10 mouse cellular contexts compared by ENCODE assay signal in the genomic region with DNA sequence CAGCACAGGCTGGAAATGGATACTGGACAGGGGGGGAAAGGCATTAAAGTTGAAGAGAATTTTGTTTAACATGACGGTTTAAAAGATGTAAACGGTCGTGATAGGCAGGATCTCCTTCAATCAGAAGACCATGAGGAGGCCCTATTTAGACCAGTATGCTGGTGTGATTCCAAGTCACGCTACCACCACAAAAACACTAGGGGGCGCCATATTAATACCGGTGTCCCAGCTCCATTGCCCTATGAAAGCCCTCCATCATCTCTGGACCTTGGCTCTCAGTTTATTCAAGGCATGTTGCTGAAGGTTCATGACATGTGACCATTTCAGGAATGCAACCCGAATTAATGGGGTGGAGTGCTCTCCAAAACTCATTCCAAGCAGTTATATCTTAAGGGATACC.
DNase-seq lines count a peak whose midpoint lies in the region; ATAC-seq lines count a peak whose summit lies in the region.
"Had no signal": no experiment of that assay in that cellular context is flagged by ENCODE, and none has a peak within 500 bp of the region (broad histone marks: within the 10 kb centered on the region; RNA-seq: fewer than 3 reads in every experiment).

No protein-coding gene starts in this region.

- no peaks in the 10 kb centered on the region for H3K9me3 ChIP-seq in heart, embryonic 12.5 days (replicated peaks)
- no peaks in the 10 kb centered on the region for H3K9me3 ChIP-seq in liver, embryonic 11.5 days (ENCODE audit: control insufficient read depth, low read length)
- H3K9me3 ChIP-seq: hindbrain, embryonic 15.5 days had no signal

- no peak overlapping the region for H3K27ac ChIP-seq in heart, embryonic 12.5 days (ENCODE audit: poor library complexity, severe bottlenecking)
- H3K27ac ChIP-seq in liver, embryonic 11.5 days (ENCODE audit: low read depth, low read length): no peak overlapping the region
- H3K27ac ChIP-seq: hindbrain, embryonic 15.5 days had no signal

- H3K4me1 ChIP-seq in heart, embryonic 12.5 days (replicated peaks): 0 out of 2 replicates have a peak, but pooled peaks cover 6% of the 10 kb centered on the region
- H3K4me1 ChIP-seq in liver, embryonic 11.5 days (replicated peaks; ENCODE audit: control insufficient read depth, insufficient read depth, low read length): 0 out of 2 replicates have a peak, but pooled peaks cover 2% of the 10 kb centered on the region

- H3K9ac ChIP-seq in heart, embryonic 12.5 days: no peak overlapping the region
- H3K9ac ChIP-seq in liver, embryonic 11.5 days (ENCODE audit: low read depth, low read length): no peak overlapping the region
- H3K9ac ChIP-seq: hindbrain, embryonic 15.5 days had no signal

- WGBS in heart, embryonic 12.5 days: 30% methylated on average over 7 of the region's 7 CpGs
- WGBS in liver, embryonic 11.5 days: 22% methylated on average over 7 of the region's 7 CpGs

- DNase-seq in heart, adult 18-20 months: peak; percentile 70 to 83
- peak; percentile 10 for DNase-seq in CD4-positive helper T cell, adult 2 months (ENCODE audit: low read depth, low spot score)
- DNase-seq in adrenal gland, postnatal 25 days: peak; percentile 55
- DNase-seq in heart, adult 9 months (ENCODE audit: low spot score in 2 of 2): peak; percentile 60 to 67
- no peak for DNase-seq in liver, embryonic 11.5 days (ENCODE audit: low spot score)
- DNase-seq in retina, postnatal 1 day: peak; percentile 51

- ATAC-seq in heart, embryonic 12.5 days (ENCODE audit: insufficient number of reproducible peaks, low FRiP score): no peak
- peak; percentile 66 for ATAC-seq in liver, embryonic 11.5 days (replicated peaks; ENCODE audit: low FRiP score)
- no peak for ATAC-seq in erythroid progenitor cell, adult 5-6 weeks (replicated peaks; ENCODE audit: low FRiP score, poor library complexity, severe bottlenecking)

- H3K27me3 ChIP-seq in heart, embryonic 12.5 days (replicated peaks): peaks cover 7% of the 10 kb centered on the region
- H3K27me3 ChIP-seq in liver, embryonic 11.5 days (replicated peaks; ENCODE audit: control insufficient read depth, insufficient read depth, low read length): no peaks in the 10 kb centered on the region

- H3K36me3 ChIP-seq in heart, embryonic 12.5 days: no peaks in the 10 kb centered on the region
- no peaks in the 10 kb centered on the region for H3K36me3 ChIP-seq in liver, embryonic 11.5 days (ENCODE audit: control insufficient read depth, insufficient read depth, low read length)
- H3K36me3 ChIP-seq: hindbrain, embryonic 15.5 days had no signal

- H3K4me2 ChIP-seq in heart, embryonic 12.5 days: no peak overlapping the region
- H3K4me2 ChIP-seq in liver, embryonic 11.5 days: no peak overlapping the region
- H3K4me2 ChIP-seq: hindbrain, embryonic 15.5 days had no signal

- no peak overlapping the region for H3K4me3 ChIP-seq in heart, embryonic 12.5 days
- no peak overlapping the region for H3K4me3 ChIP-seq in liver, embryonic 11.5 days (ENCODE audit: low read depth, low read length)
- H3K4me3 ChIP-seq: hindbrain, embryonic 15.5 days; myocyte had no signal
